Comparison of ENCODE assay signal across 8 mouse cellular contexts in the genomic region with DNA sequence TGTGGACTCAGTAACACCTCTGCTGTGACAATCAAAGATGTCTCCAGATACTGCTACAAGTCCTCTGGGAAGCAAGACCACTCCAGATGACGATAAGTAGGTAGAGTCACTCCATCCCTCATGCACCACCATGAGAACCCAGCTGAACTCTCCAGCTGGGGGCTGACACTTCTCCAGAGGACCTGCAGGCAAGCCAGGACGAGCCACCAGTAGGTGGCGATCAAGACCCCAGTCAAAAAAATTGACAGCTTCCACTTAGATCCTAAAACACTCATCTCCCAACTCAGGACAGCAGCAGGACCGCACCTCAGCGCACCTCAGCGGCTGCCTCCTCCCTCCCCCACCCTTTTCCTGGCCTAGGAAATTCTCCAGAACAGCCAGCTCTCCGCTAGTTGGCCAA. TPM values are rescaled to one million over a fixed set of nuclear protein-coding genes. Genes with fewer than 3 reads are reported as not detected.
DNase-seq lines count a peak whose midpoint lies in the region; ATAC-seq and TF ChIP-seq lines count a peak whose summit lies in the region.

No protein-coding gene starts in this region.

- peak; percentile 76 for TF ChIP-seq CTCF in midbrain, postnatal 0 days (IDR thresholded peaks at IDR 0.05)

- WGBS in limb, embryonic 10.5 days = 8% methylated on average over 7 of the region's 7 CpGs
- WGBS in midbrain, postnatal 0 days = 12% methylated on average over 7 of the region's 7 CpGs

- no peaks in the 10 kb centered on the region for H3K36me3 ChIP-seq in limb, embryonic 10.5 days
- H3K36me3 ChIP-seq in midbrain, postnatal 0 days (ENCODE audit: insufficient read depth, low read length) = no peaks in the 10 kb centered on the region

- H3K4me1 ChIP-seq in limb, embryonic 10.5 days = peaks cover 5% of the 10 kb centered on the region
- no peaks in the 10 kb centered on the region for H3K4me1 ChIP-seq in midbrain, postnatal 0 days (ENCODE audit: insufficient read depth, low read length)

- H3K9ac ChIP-seq in midbrain, postnatal 0 days (replicated peaks; ENCODE audit: low read length, poor library complexity, severe bottlenecking) = no peak overlapping the region

- no peaks in the 10 kb centered on the region for H3K9me3 ChIP-seq in limb, embryonic 10.5 days (replicated peaks)
- no peaks in the 10 kb centered on the region for H3K9me3 ChIP-seq in midbrain, postnatal 0 days (ENCODE audit: low read length)

- H3K27ac ChIP-seq in limb, embryonic 10.5 days = no peak overlapping the region
- no peak overlapping the region for H3K27ac ChIP-seq in midbrain, postnatal 0 days (ENCODE audit: low read depth, low read length)

- H3K4me2 ChIP-seq in midbrain, postnatal 0 days (ENCODE audit: low read depth, low read length, poor library complexity, severe bottlenecking) = no peak overlapping the region

- peaks cover 16% of the 10 kb centered on the region; the same call in 1 of the 2 replicates for H3K27me3 ChIP-seq in limb, embryonic 10.5 days (ENCODE audit: low read depth, poor library complexity, severe bottlenecking)
- no peaks in the 10 kb centered on the region; the same call in 1 of the 2 replicates for H3K27me3 ChIP-seq in midbrain, postnatal 0 days (ENCODE audit: insufficient read depth, low read length)

- peak; percentile 9 to 52 for DNase-seq in spleen, adult 18-20 months
- DNase-seq in spleen, adult 12 weeks (ENCODE audit: low spot score) = no peak
- DNase-seq in cerebellum, postnatal 10 days = peak; percentile 89 to 92
- DNase-seq in gastrocnemius, adult 8-10 months (ENCODE audit: low spot score in 2 of 2) = peak; percentile 26 to 45
- DNase-seq in kidney, adult 18-20 months = peak; percentile 72
- peak; percentile 72 for DNase-seq in limb, embryonic 10.5 days (ENCODE audit: low spot score)
- peak; percentile 69 for DNase-seq in midbrain, postnatal 0 days (ENCODE audit: low spot score)
- DNase-seq in testis, postnatal 10 days (ENCODE audit: low spot score) = peak; percentile 85

- H3K4me3 ChIP-seq in limb, embryonic 10.5 days = no peak overlapping the region
- no peak overlapping the region for H3K4me3 ChIP-seq in midbrain, postnatal 0 days (ENCODE audit: low read depth, low read length)

- 0 out of 2 replicates have a peak, but pooled peaks have one; percentile 41 for ATAC-seq in midbrain, postnatal 0 days (ENCODE audit: low FRiP score)

RNA-seq across cellular contexts. Expression of gene Cacnb4, which starts 43.8 kb away (rescaled TPM):
- under 1 TPM; 0.07 to 0.70 (median 0.41) TPM for total RNA-seq in gastrocnemius, adult 8-10 months (2022)
- polyA plus RNA-seq in limb, embryonic 10.5 days (2016; fragmentation: Nextera tagmentation; extraction: Ambion mirVana) = 0.29 and 0.56 TPM in 2 replicates
- total RNA-seq in midbrain, postnatal 0 days (2014; rRNA removed) = 12.5 and 15.7 TPM in 2 replicates
- 13.3 and 14.0 TPM in 2 replicates for polyA plus RNA-seq in midbrain, postnatal 0 days (2015; fragmentation: Nextera tagmentation; extraction: Ambion mirVana)
